Mouse (Mus musculus) heart, postnatal 0 days (tissue): ENCODE results near the gene Gtf2h5.

ENCODE experiments used
- CTCF ChIP-seq: IDR thresholded peaks from 2 replicates; pipeline ENCODE4 v1.5.1; 2016; ENCODE audit warnings: antibody characterized with exemption, control low read depth, low read depth
- EP300 ChIP-seq: IDR thresholded peaks from 2 replicates; pipeline ENCODE4 v1.6.1; 2016; ENCODE audit warnings: antibody characterized with exemption, low read depth

DNA sequence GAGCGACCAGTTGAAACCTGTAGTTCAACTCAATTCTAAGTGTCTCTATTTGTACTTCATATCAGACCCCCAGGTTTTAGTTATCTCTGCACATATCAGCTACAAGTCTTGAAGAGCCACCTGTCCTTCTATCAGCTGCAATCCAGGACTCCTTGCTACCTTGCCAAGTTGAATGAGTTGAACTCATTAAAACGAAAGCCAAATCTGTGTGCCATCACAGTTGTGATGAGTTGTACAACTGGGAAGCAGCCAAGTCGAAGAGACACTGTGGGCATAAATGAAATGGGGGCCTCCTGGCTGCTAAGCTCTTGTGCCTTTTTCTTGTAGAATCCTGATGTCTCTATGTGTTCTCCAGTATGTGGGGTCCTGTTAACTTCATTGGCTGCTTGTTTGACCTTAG lies 45.9 kb downstream of the Gtf2h5 start:
- TF ChIP-seq EP300 (no peak), CTCF (no peak)
